Mouse (Mus musculus) heart, adult 2 months (tissue): ENCODE data around the gene Nmnat1.
A peak's percentile ranks its signal among the peaks of the same experiment; 100 is the strongest.

Source experiments
- CTCF ChIP-seq: fragments of 200-600 bp; IDR thresholded peaks from 2 replicates; pipeline ENCODE4 v1.8.1; 2022; ENCODE audit warnings: antibody characterized with exemption, mild to moderate bottlenecking, moderate library complexity
- POLR2A ChIP-seq: fragments of 200-500 bp; IDR thresholded peaks from 2 replicates; pipeline ENCODE4 v1.6.1; 2011; ENCODE audit warnings: mild to moderate bottlenecking, low read depth, low read length, control low read depth; ENCODE audit not compliant: insufficient read depth

GRCm38 (mm10) chr4:149426325-149427199 lies 58.4 kb downstream of the Nmnat1 start, which contains the start of gene Ube4b:
- TF ChIP-seq POLR2A: peak; percentile 79
- TF ChIP-seq CTCF: no peak
